Mouse (Mus musculus) liver, embryonic 14.5 days (tissue): Measurements from ENCODE around the gene Hoxb5.

Experiments
- CTCF ChIP-seq: IDR thresholded peaks from 2 replicates; pipeline ENCODE4 v1.5.1; 2016; ENCODE audit warnings: antibody characterized with exemption, low read depth, control low read depth
- EP300 ChIP-seq: IDR thresholded peaks from 2 replicates; pipeline ENCODE4 v1.6.1; 2016; ENCODE audit warnings: antibody characterized with exemption, low read depth

DNA sequence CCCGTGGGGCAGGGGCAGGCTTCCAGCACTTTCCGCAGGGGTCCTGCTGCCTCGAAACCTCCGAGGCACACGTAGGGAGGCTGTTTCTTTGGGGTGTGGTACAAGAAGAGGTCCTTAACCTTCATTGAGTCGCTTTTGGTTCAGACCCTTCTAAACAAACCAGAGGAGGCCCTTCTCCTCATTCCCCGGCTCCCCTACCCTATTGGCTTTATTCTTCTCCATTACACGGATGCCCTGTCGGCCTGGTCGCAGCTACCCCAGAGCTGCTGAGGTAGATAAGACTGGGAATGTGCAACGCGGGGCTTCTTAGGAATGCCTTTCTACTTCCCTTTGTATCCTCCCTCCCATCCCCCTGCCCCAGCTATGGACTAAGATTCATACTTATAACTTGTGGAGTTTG lies 23.6 kb downstream of the Hoxb5 start:
- TF ChIP-seq CTCF (no peak), EP300 (no peak)
